Mouse (Mus musculus): Measurements from ENCODE around the gene Pold2. TPM values are rescaled to one million over a fixed set of nuclear protein-coding genes. Genes with fewer than 3 reads are reported as not detected.

Gene Pold2
- polyA plus RNA-seq (2014; fragmentation: Nextera tagmentation; extraction: Ambion mirVana) = 48.2 and 48.6 TPM in 2 replicates

- under 1% methylated on average over 51 of the region's 52 CpGs for WGBS
- no peaks in the 10 kb centered on the region for H3K9me3 ChIP-seq (ENCODE audit: control insufficient read depth, low read length)
- H3K4me3 ChIP-seq (ENCODE audit: low read depth, low read length) = peak within 1 kb of the TSS; percentile 63
- no peaks in the 10 kb centered on the region for H3K36me3 ChIP-seq (ENCODE audit: control insufficient read depth, insufficient read depth, low read length)
- peak; percentile 99 for ATAC-seq (ENCODE audit: low read depth)
- peak within 1 kb of the TSS; percentile 68 for H3K4me2 ChIP-seq (ENCODE audit: low read depth, low read length)
- peak within 1 kb of the TSS; percentile 82 for H3K27ac ChIP-seq (ENCODE audit: low read depth, low read length)
- no peaks in the 10 kb centered on the region for H3K27me3 ChIP-seq (ENCODE audit: control insufficient read depth, insufficient read depth, low read length)
- peak within 1 kb of the TSS; percentile 57 for H3K9ac ChIP-seq (replicated peaks; ENCODE audit: low read depth, low read length)
- H3K4me1 ChIP-seq (ENCODE audit: control insufficient read depth, insufficient read depth, low read length) = peaks cover 8% of the 10 kb centered on the region
These were observed at the start of gene Pold2 for GRCm38 (mm10) chr11:5877921-5878526. Gene Pold2 (minus strand): TSS chr11:5878292.

- no peaks in the 10 kb centered on the region for H3K4me1 ChIP-seq (ENCODE audit: control insufficient read depth, insufficient read depth, low read length)
- H3K4me2 ChIP-seq (ENCODE audit: low read depth, low read length) = no peak overlapping the region
- no peak overlapping the region for H3K4me3 ChIP-seq (ENCODE audit: low read depth, low read length)
- ATAC-seq (ENCODE audit: low read depth) = no peak
- H3K36me3 ChIP-seq (ENCODE audit: control insufficient read depth, insufficient read depth, low read length) = no peaks in the 10 kb centered on the region
- H3K27me3 ChIP-seq (ENCODE audit: control insufficient read depth, insufficient read depth, low read length) = no peaks in the 10 kb centered on the region
- no peak overlapping the region for H3K9ac ChIP-seq (replicated peaks; ENCODE audit: low read depth, low read length)
- WGBS = 95% methylated on average over 3 of the region's 3 CpGs
- no peak overlapping the region for H3K27ac ChIP-seq (ENCODE audit: low read depth, low read length)
- no peaks in the 10 kb centered on the region for H3K9me3 ChIP-seq (ENCODE audit: control insufficient read depth, low read length)
These were observed 48.7 kb upstream of the Pold2 start for GRCm38 (mm10) chr11:5926696-5927220.

- Histone ChIP-seq H3K9ac (replicated peaks; ENCODE audit: low read depth, low read length) (no peak overlapping the region), H3K4me2 (ENCODE audit: low read depth, low read length) (no peak overlapping the region), H3K9me3 (ENCODE audit: control insufficient read depth, low read length) (no peaks in the 10 kb centered on the region), H3K27me3 (ENCODE audit: control insufficient read depth, insufficient read depth, low read length) (no peaks in the 10 kb centered on the region), H3K27ac (ENCODE audit: low read depth, low read length) (no peak overlapping the region), H3K36me3 (ENCODE audit: control insufficient read depth, insufficient read depth, low read length) (no peaks in the 10 kb centered on the region), H3K4me1 (ENCODE audit: control insufficient read depth, insufficient read depth, low read length) (no peaks in the 10 kb centered on the region), H3K4me3 (ENCODE audit: low read depth, low read length) (no peak overlapping the region)
- no peak for ATAC-seq (ENCODE audit: low read depth)
- WGBS = 61% methylated on average over 8 of the region's 8 CpGs
These were observed 46.6 kb upstream of the Pold2 start for GRCm38 (mm10) chr11:5924699-5925098.

GRCm38 (mm10) chr11:5920323-5920960, 42.4 kb upstream of the Pold2 start:
- H3K4me2 ChIP-seq (ENCODE audit: low read depth, low read length) = no peak overlapping the region
- WGBS = 48% methylated on average over 12 of the region's 17 CpGs
- no peaks in the 10 kb centered on the region for H3K9me3 ChIP-seq (ENCODE audit: control insufficient read depth, low read length)
- no peaks in the 10 kb centered on the region for H3K36me3 ChIP-seq (ENCODE audit: control insufficient read depth, insufficient read depth, low read length)
- no peak for ATAC-seq (ENCODE audit: low read depth)
- H3K4me3 ChIP-seq (ENCODE audit: low read depth, low read length) = no peak overlapping the region
- no peaks in the 10 kb centered on the region for H3K4me1 ChIP-seq (ENCODE audit: control insufficient read depth, insufficient read depth, low read length)
- H3K9ac ChIP-seq (replicated peaks; ENCODE audit: low read depth, low read length) = no peak overlapping the region
- no peak overlapping the region for H3K27ac ChIP-seq (ENCODE audit: low read depth, low read length)
- H3K27me3 ChIP-seq (ENCODE audit: control insufficient read depth, insufficient read depth, low read length) = no peaks in the 10 kb centered on the region

GRCm38 (mm10) chr11:5919606-5920005, 41.5 kb upstream of the Pold2 start:
- no peaks in the 10 kb centered on the region for H3K4me1 ChIP-seq (ENCODE audit: control insufficient read depth, insufficient read depth, low read length)
- no peak overlapping the region for H3K27ac ChIP-seq (ENCODE audit: low read depth, low read length)
- no peak for ATAC-seq (ENCODE audit: low read depth)
- no peak overlapping the region for H3K4me3 ChIP-seq (ENCODE audit: low read depth, low read length)
- H3K4me2 ChIP-seq (ENCODE audit: low read depth, low read length) = no peak overlapping the region
- no peaks in the 10 kb centered on the region for H3K9me3 ChIP-seq (ENCODE audit: control insufficient read depth, low read length)
- H3K36me3 ChIP-seq (ENCODE audit: control insufficient read depth, insufficient read depth, low read length) = no peaks in the 10 kb centered on the region
- WGBS = 94% methylated on average over 4 of the region's 4 CpGs
- no peaks in the 10 kb centered on the region for H3K27me3 ChIP-seq (ENCODE audit: control insufficient read depth, insufficient read depth, low read length)
- no peak overlapping the region for H3K9ac ChIP-seq (replicated peaks; ENCODE audit: low read depth, low read length)

GRCm38 (mm10) chr11:5918111-5918510, 40.0 kb upstream of the Pold2 start:
- Histone ChIP-seq H3K4me3 (ENCODE audit: low read depth, low read length) (no peak overlapping the region), H3K27ac (ENCODE audit: low read depth, low read length) (no peak overlapping the region), H3K4me2 (ENCODE audit: low read depth, low read length) (no peak overlapping the region), H3K9ac (replicated peaks; ENCODE audit: low read depth, low read length) (no peak overlapping the region), H3K27me3 (ENCODE audit: control insufficient read depth, insufficient read depth, low read length) (no peaks in the 10 kb centered on the region), H3K9me3 (ENCODE audit: control insufficient read depth, low read length) (no peaks in the 10 kb centered on the region), H3K4me1 (ENCODE audit: control insufficient read depth, insufficient read depth, low read length) (no peaks in the 10 kb centered on the region), H3K36me3 (ENCODE audit: control insufficient read depth, insufficient read depth, low read length) (no peaks in the 10 kb centered on the region)
- no peak for ATAC-seq (ENCODE audit: low read depth)
- WGBS = 84% methylated on average over 2 of the region's 2 CpGs

- Histone ChIP-seq H3K27ac (ENCODE audit: low read depth, low read length) (no peak overlapping the region), H3K4me2 (ENCODE audit: low read depth, low read length) (no peak overlapping the region), H3K9ac (replicated peaks; ENCODE audit: low read depth, low read length) (no peak overlapping the region), H3K27me3 (ENCODE audit: control insufficient read depth, insufficient read depth, low read length) (no peaks in the 10 kb centered on the region), H3K4me1 (ENCODE audit: control insufficient read depth, insufficient read depth, low read length) (no peaks in the 10 kb centered on the region), H3K9me3 (ENCODE audit: control insufficient read depth, low read length) (no peaks in the 10 kb centered on the region), H3K4me3 (ENCODE audit: low read depth, low read length) (no peak overlapping the region), H3K36me3 (ENCODE audit: control insufficient read depth, insufficient read depth, low read length) (no peaks in the 10 kb centered on the region)
- WGBS = 77% methylated on average over 8 of the region's 8 CpGs
- ATAC-seq (ENCODE audit: low read depth) = no peak
These were observed 38.1 kb upstream of the Pold2 start for GRCm38 (mm10) chr11:5916178-5916548.

- no peaks in the 10 kb centered on the region for H3K27me3 ChIP-seq (ENCODE audit: control insufficient read depth, insufficient read depth, low read length)
- no peaks in the 10 kb centered on the region for H3K36me3 ChIP-seq (ENCODE audit: control insufficient read depth, insufficient read depth, low read length)
- H3K9me3 ChIP-seq (ENCODE audit: control insufficient read depth, low read length) = no peaks in the 10 kb centered on the region
- H3K27ac ChIP-seq (ENCODE audit: low read depth, low read length) = no peak overlapping the region
- 87% methylated on average over 5 of the region's 5 CpGs for WGBS
- no peak for ATAC-seq (ENCODE audit: low read depth)
- no peak overlapping the region for H3K4me2 ChIP-seq (ENCODE audit: low read depth, low read length)
- H3K4me1 ChIP-seq (ENCODE audit: control insufficient read depth, insufficient read depth, low read length) = no peaks in the 10 kb centered on the region
- H3K4me3 ChIP-seq (ENCODE audit: low read depth, low read length) = no peak overlapping the region
- H3K9ac ChIP-seq (replicated peaks; ENCODE audit: low read depth, low read length) = no peak overlapping the region
These were observed 37.5 kb upstream of the Pold2 start for GRCm38 (mm10) chr11:5915429-5916177.

GRCm38 (mm10) chr11:5914940-5915339, 36.8 kb upstream of the Pold2 start:
- no peak overlapping the region for H3K27ac ChIP-seq (ENCODE audit: low read depth, low read length)
- no peak overlapping the region for H3K4me2 ChIP-seq (ENCODE audit: low read depth, low read length)
- ATAC-seq (ENCODE audit: low read depth) = no peak
- no peaks in the 10 kb centered on the region for H3K4me1 ChIP-seq (ENCODE audit: control insufficient read depth, insufficient read depth, low read length)
- no peak overlapping the region for H3K4me3 ChIP-seq (ENCODE audit: low read depth, low read length)
- H3K27me3 ChIP-seq (ENCODE audit: control insufficient read depth, insufficient read depth, low read length) = no peaks in the 10 kb centered on the region
- 58% methylated on average over 5 of the region's 5 CpGs for WGBS
- H3K9ac ChIP-seq (replicated peaks; ENCODE audit: low read depth, low read length) = no peak overlapping the region
- no peaks in the 10 kb centered on the region for H3K36me3 ChIP-seq (ENCODE audit: control insufficient read depth, insufficient read depth, low read length)
- no peaks in the 10 kb centered on the region for H3K9me3 ChIP-seq (ENCODE audit: control insufficient read depth, low read length)
